Mouse (Mus musculus) heart, adult 2 months (tissue): ENCODE results near the gene Trcg1. TPM values are rescaled to one million over a fixed set of nuclear protein-coding genes. Genes with fewer than 3 reads are reported as not detected.

Source experiments
- DNase-seq, 2 experiments: peaks; one replicate each; pipeline ENCODE4 v3.0.0; 2021
- H3K27ac ChIP-seq: fragments of 200-600 bp; 2 replicates; pipeline ENCODE4 v1.8.1; 2022
- H3K27me3 ChIP-seq: fragments of 200-500 bp; 2 replicates; pipeline ENCODE4 v1.6.1; 2012; ENCODE audit warnings: mild to moderate bottlenecking, low read length, inconsistent platforms, mixed read lengths; ENCODE audit not compliant: control insufficient read depth, insufficient read depth
- H3K36me3 ChIP-seq: fragments of 200-500 bp; 2 replicates; pipeline ENCODE4 v1.6.1; 2012; ENCODE audit warnings: low read length, inconsistent platforms; ENCODE audit not compliant: control insufficient read depth, insufficient read depth
- H3K4me1 ChIP-seq: fragments of 200-500 bp; 2 replicates; pipeline ENCODE4 v1.6.1; 2011; ENCODE audit warnings: low read length; ENCODE audit not compliant: control insufficient read depth, insufficient read depth
- H3K4me3 ChIP-seq: fragments of 200-600 bp; 2 replicates; pipeline ENCODE4 v1.8.1; 2022
- H3K79me2 ChIP-seq: fragments of 200-500 bp; replicated peaks from 2 replicates; pipeline ENCODE4 v1.6.1; 2012; ENCODE audit warnings: mild to moderate bottlenecking, inconsistent platforms, low read length, moderate library complexity, mixed read lengths; ENCODE audit not compliant: control insufficient read depth, insufficient read depth
- H3K9ac ChIP-seq: fragments of 200-500 bp; 2 replicates; pipeline ENCODE4 v1.6.1; 2012; ENCODE audit warnings: low read depth, mild to moderate bottlenecking, control low read depth, inconsistent platforms, low read length, mixed read lengths
- CTCF ChIP-seq: fragments of 200-600 bp; IDR thresholded peaks from 2 replicates; pipeline ENCODE4 v1.8.1; 2022; ENCODE audit warnings: antibody characterized with exemption, mild to moderate bottlenecking, moderate library complexity
- EP300 ChIP-seq: fragments of 200-500 bp; IDR thresholded peaks from 2 replicates; pipeline ENCODE4 v1.6.1; 2011; ENCODE audit warnings: low read depth, low read length, control low read depth; ENCODE audit not compliant: insufficient read depth
- POLR2A ChIP-seq: fragments of 200-500 bp; IDR thresholded peaks from 2 replicates; pipeline ENCODE4 v1.6.1; 2011; ENCODE audit warnings: mild to moderate bottlenecking, low read depth, low read length, control low read depth; ENCODE audit not compliant: insufficient read depth
- whole genome bisulfite sequencing: fragments of 180-500 bp; shearing (Covaris S2); methylation state at CpG from one replicate; pipeline ENCODE4 v1.1.7; 2018; 5-methylcytosine and 5-hydroxymethylcytosine counted together
- intact Hi-C: fragments of 180-260 bp; cut with DNase I; formaldehyde crosslinking; loops from one replicate; pipeline ENCODE4 v1.15.1; 2025
- polyA plus RNA-seq: library from polyadenylated mRNA; depleted of rRNA; stranded (reverse); fragments of >200 nt; gene quantifications from 2 replicates; pipeline ENCODE4 v1.2.3, GENCODE M21; 2012
- total RNA-seq, 2 experiments: library from RNA; stranded (reverse); gene quantifications; 2 replicates each; pipeline ENCODE4 v1.2.3; 2021

Gene Trcg1
- total and polyA plus RNA-seq, 3 experiments, result not detected

GRCm38 (mm10) chr9:57282686-57283085, 46.3 kb downstream of the Trcg1 start:
- Histone ChIP-seq H3K79me2 (no peaks in the 10 kb centered on the region), H3K4me1 (no peaks in the 10 kb centered on the region), H3K27me3 (no peaks in the 10 kb centered on the region), H3K36me3 (no peaks in the 10 kb centered on the region), H3K9ac (no peak overlapping the region), H3K27ac (no peak overlapping the region), H3K4me3 (no peak overlapping the region)
- no peak for DNase-seq
- no peak for TF ChIP-seq CTCF
- TF ChIP-seq EP300, result no peak
- no peak for TF ChIP-seq POLR2A
- intact Hi-C loops, result no loop called here
- 43% methylated on average over 3 of the region's 3 CpGs for WGBS

- Histone ChIP-seq H3K9ac (no peak overlapping the region), H3K27me3 (no peaks in the 10 kb centered on the region), H3K27ac (no peak overlapping the region), H3K79me2 (no peaks in the 10 kb centered on the region), H3K4me1 (no peaks in the 10 kb centered on the region), H3K36me3 (no peaks in the 10 kb centered on the region), H3K4me3 (no peak overlapping the region)
- intact Hi-C loops, result no loop called here
- no peak for TF ChIP-seq EP300
- no peak for TF ChIP-seq POLR2A
- no peak for TF ChIP-seq CTCF
- WGBS, result 81% methylated on average over 4 of the region's 4 CpGs
- no peak for DNase-seq
These were observed 47.0 kb downstream of the Trcg1 start for GRCm38 (mm10) chr9:57283311-57283710.

- Histone ChIP-seq H3K79me2 (no peaks in the 10 kb centered on the region), H3K9ac (no peak overlapping the region), H3K36me3 (no peaks in the 10 kb centered on the region), H3K27me3 (no peaks in the 10 kb centered on the region), H3K4me3 (no peak overlapping the region), H3K27ac (no peak overlapping the region), H3K4me1 (no peaks in the 10 kb centered on the region)
- DNase-seq, result no peak
- TF ChIP-seq CTCF (no peak), EP300 (no peak), POLR2A (no peak)
- 90% methylated on average over 6 of the region's 6 CpGs for WGBS
- intact Hi-C loops, result no loop called here
These were observed 50.8 kb downstream of the Trcg1 start for GRCm38 (mm10) chr9:57287183-57287582.

- no peak for DNase-seq
- Histone ChIP-seq H3K27me3 (no peaks in the 10 kb centered on the region), H3K79me2 (no peaks in the 10 kb centered on the region), H3K36me3 (no peaks in the 10 kb centered on the region), H3K4me1 (no peaks in the 10 kb centered on the region), H3K4me3 (no peak overlapping the region), H3K27ac (no peak overlapping the region), H3K9ac (no peak overlapping the region)
- TF ChIP-seq EP300, result no peak
- no peak for TF ChIP-seq POLR2A
- TF ChIP-seq CTCF, result no peak
- intact Hi-C loops, result no loop called here
- WGBS, result 77% methylated on average over 3 of the region's 3 CpGs
These were observed 58.5 kb downstream of the Trcg1 start for GRCm38 (mm10) chr9:57294905-57295304.

- TF ChIP-seq EP300, result no peak
- TF ChIP-seq POLR2A, result no peak
- no peak for TF ChIP-seq CTCF
- Histone ChIP-seq H3K9ac (no peak overlapping the region), H3K79me2 (no peaks in the 10 kb centered on the region), H3K27me3 (no peaks in the 10 kb centered on the region), H3K4me1 (no peaks in the 10 kb centered on the region), H3K27ac (no peak overlapping the region), H3K4me3 (no peak overlapping the region), H3K36me3 (no peaks in the 10 kb centered on the region)
- intact Hi-C loops, result no loop called here
- DNase-seq, result no peak
- WGBS, result 59% methylated on average over 3 of the region's 3 CpGs
These were observed 59.3 kb downstream of the Trcg1 start for GRCm38 (mm10) chr9:57295666-57296065.

GRCm38 (mm10) chr9:57296277-57296676, 59.9 kb downstream of the Trcg1 start:
- no peak for DNase-seq
- Histone ChIP-seq H3K9ac (no peak overlapping the region), H3K79me2 (no peaks in the 10 kb centered on the region), H3K4me1 (no peaks in the 10 kb centered on the region), H3K4me3 (no peak overlapping the region), H3K36me3 (no peaks in the 10 kb centered on the region), H3K27ac (no peak overlapping the region), H3K27me3 (no peaks in the 10 kb centered on the region)
- WGBS, result 69% methylated on average over 8 of the region's 8 CpGs
- intact Hi-C loops, result no loop called here
- no peak for TF ChIP-seq POLR2A
- TF ChIP-seq EP300, result no peak
- TF ChIP-seq CTCF, result no peak
